ENCODE assay signal across 22 mouse cellular contexts in genomic region chr15:81239794-81240343, GRCm38 (mm10). TPM values are rescaled to one million over a fixed set of nuclear protein-coding genes. Genes with fewer than 3 reads are reported as not detected.
DNase-seq lines count a peak whose midpoint lies in the region; ATAC-seq lines count a peak whose summit lies in the region.
"Had no signal": no experiment of that assay in that cellular context is flagged by ENCODE, and none has a peak within 500 bp of the region (broad histone marks: within the 10 kb centered on the region; RNA-seq: fewer than 3 reads in every experiment).

No protein-coding gene starts in this region.

- H3K27me3 ChIP-seq in midbrain, embryonic 11.5 days (ENCODE audit: control insufficient read depth, insufficient read depth, low read length), result no peaks in the 10 kb centered on the region; the same call in 1 of the 2 replicates
- peaks cover 36% of the 10 kb centered on the region for H3K27me3 ChIP-seq in midbrain, embryonic 10.5 days (ENCODE audit: low read depth, poor library complexity, severe bottlenecking)
- no peaks in the 10 kb centered on the region for H3K27me3 ChIP-seq in forebrain, embryonic 16.5 days (replicated peaks; ENCODE audit: control insufficient read depth, insufficient read depth, low read length)

- H3K9me3 ChIP-seq in midbrain, embryonic 11.5 days (ENCODE audit: control insufficient read depth, low read length), result no peaks in the 10 kb centered on the region
- no peaks in the 10 kb centered on the region for H3K9me3 ChIP-seq in midbrain, embryonic 10.5 days (replicated peaks)
- H3K9me3 ChIP-seq in forebrain, embryonic 16.5 days (ENCODE audit: control insufficient read depth, low read length), result no peaks in the 10 kb centered on the region
- H3K9me3 ChIP-seq: embryonic facial prominence, embryonic 15.5 days; midbrain, embryonic 12.5 days had no signal

- H3K27ac ChIP-seq in midbrain, embryonic 11.5 days (ENCODE audit: low read depth, low read length), result no peak overlapping the region
- H3K27ac ChIP-seq in midbrain, embryonic 10.5 days (replicated peaks), result no peak overlapping the region
- no peak overlapping the region for H3K27ac ChIP-seq in forebrain, embryonic 16.5 days (ENCODE audit: low read length)
- H3K27ac ChIP-seq: embryonic facial prominence, embryonic 15.5 days; heart, embryonic 10.5 days; hindbrain, embryonic 14.5 days; kidney, postnatal 0 days; limb, embryonic 12.5 days; midbrain, embryonic 12.5 days had no signal

- H3K4me2 ChIP-seq in midbrain, embryonic 11.5 days, result no peak overlapping the region
- no peak overlapping the region for H3K4me2 ChIP-seq in forebrain, embryonic 16.5 days (ENCODE audit: low read length)
- H3K4me2 ChIP-seq: embryonic facial prominence, embryonic 15.5 days; hindbrain, embryonic 14.5 days; limb, embryonic 12.5 days; liver, embryonic 11.5 days; midbrain, embryonic 12.5 days had no signal

- H3K9ac ChIP-seq in midbrain, embryonic 11.5 days (ENCODE audit: low read length), result no peak overlapping the region
- H3K9ac ChIP-seq in forebrain, embryonic 16.5 days (replicated peaks; ENCODE audit: low read depth, low read length), result no peak overlapping the region
- H3K9ac ChIP-seq: embryonic facial prominence, embryonic 15.5 days; hindbrain, embryonic 14.5 days; limb, embryonic 12.5 days; liver, postnatal 0 days; midbrain, embryonic 12.5 days had no signal

- 77% methylated on average over 13 of the region's 13 CpGs for WGBS in midbrain, embryonic 11.5 days
- WGBS in midbrain, embryonic 10.5 days, result 83% methylated on average over 13 of the region's 13 CpGs
- WGBS in forebrain, embryonic 16.5 days, result 59% methylated on average over 13 of the region's 13 CpGs

- H3K4me1 ChIP-seq in midbrain, embryonic 11.5 days (ENCODE audit: control insufficient read depth, insufficient read depth, low read length), result peaks cover 12% of the 10 kb centered on the region; the same call in 1 of the 2 replicates
- H3K4me1 ChIP-seq in midbrain, embryonic 10.5 days, result peaks cover 31% of the 10 kb centered on the region
- H3K4me1 ChIP-seq in forebrain, embryonic 16.5 days (replicated peaks; ENCODE audit: control insufficient read depth, insufficient read depth, low read length), result peaks cover 13% of the 10 kb centered on the region

- no peak for ATAC-seq in midbrain, embryonic 11.5 days (ENCODE audit: low FRiP score)
- ATAC-seq in forebrain, embryonic 16.5 days, result no peak
- ATAC-seq: forebrain, embryonic 14.5 days; liver, postnatal 0 days had no signal

- H3K36me3 ChIP-seq in midbrain, embryonic 11.5 days (ENCODE audit: control insufficient read depth, insufficient read depth, low read length), result no peaks in the 10 kb centered on the region
- H3K36me3 ChIP-seq in midbrain, embryonic 10.5 days, result no peaks in the 10 kb centered on the region
- no peaks in the 10 kb centered on the region for H3K36me3 ChIP-seq in forebrain, embryonic 16.5 days (ENCODE audit: control insufficient read depth, insufficient read depth)
- H3K36me3 ChIP-seq: embryonic facial prominence, embryonic 15.5 days; limb, embryonic 12.5 days; midbrain, embryonic 12.5 days had no signal

- H3K4me3 ChIP-seq in midbrain, embryonic 11.5 days (ENCODE audit: low read depth, low read length), result no peak overlapping the region
- H3K4me3 ChIP-seq in midbrain, embryonic 10.5 days, result no peak overlapping the region
- no peak overlapping the region for H3K4me3 ChIP-seq in forebrain, embryonic 16.5 days (replicated peaks; ENCODE audit: low read length)
- H3K4me3 ChIP-seq: embryonic facial prominence, embryonic 15.5 days; heart, embryonic 10.5 days; limb, embryonic 12.5 days; midbrain, embryonic 12.5 days had no signal

- peak; percentile 79 for DNase-seq in adrenal gland, adult 2 months
- no peak for DNase-seq in adrenal gland, postnatal 4 days (ENCODE audit: low spot score in 2 of 2)
- peak; percentile 45 for DNase-seq in midbrain, embryonic 11.5 days (ENCODE audit: low spot score, missing footprints)
- DNase-seq in midbrain, embryonic 10.5 days (ENCODE audit: low spot score), result no peak
- peak; percentile 68 for DNase-seq in brain, adult 2 months (ENCODE audit: low read depth, low spot score)
- no peak for DNase-seq in embryo, embryonic 10.5 days (ENCODE audit: low spot score)
- DNase-seq: cerebellum, adult 9-10 months had no signal

RNA-seq across cellular contexts. Expression of gene Mchr1, which starts 4.6 kb away (rescaled TPM):
- total RNA-seq in adrenal gland, adult 2 months (2021), result under 1 TPM; 0.17 to 0.55 TPM
- polyA plus RNA-seq in adrenal gland, adult 2 months (2012; rRNA removed), result 0.45 and 0.86 TPM in 2 replicates
- 1 to 10 TPM in 1 of 2 experiments, under 1 TPM in 1; 0.99 to 1.0 TPM for total RNA-seq in adrenal gland, postnatal 4 days (2021)
- 0.44 and 0.74 TPM in 2 replicates for polyA plus RNA-seq in midbrain, embryonic 11.5 days (2014; fragmentation: Nextera tagmentation; extraction: Ambion mirVana)
- 0.43 and 1.0 TPM in 2 replicates for polyA plus RNA-seq in midbrain, embryonic 10.5 days (2016; fragmentation: Nextera tagmentation; extraction: Ambion mirVana)
- 1.2 and 2.3 TPM in 2 replicates for polyA plus RNA-seq in forebrain, embryonic 16.5 days (2015; fragmentation: Nextera tagmentation; extraction: Ambion mirVana)
- total RNA-seq: granulocyte monocyte progenitor cell, adult 5-6 weeks; heart, postnatal 4 days; MEL had no signal
- polyA plus RNA-seq: inflammation-experienced regulatory T-cells, adult 6 months; spleen, adult 2 months had no signal

RNA-seq across cellular contexts. Expression of gene Mrtfa, which starts 49.3 kb away (rescaled TPM):
- 10 to 100 TPM; 27.3 to 30.0 TPM for total RNA-seq in adrenal gland, adult 2 months (2021)
- 33.0 and 39.6 TPM in 2 replicates for polyA plus RNA-seq in adrenal gland, adult 2 months (2012; rRNA removed)
- 10 to 100 TPM; 33.0 to 39.1 TPM for total RNA-seq in adrenal gland, postnatal 4 days (2021)
- 20.7 and 21.8 TPM in 2 replicates for polyA plus RNA-seq in midbrain, embryonic 11.5 days (2014; fragmentation: Nextera tagmentation; extraction: Ambion mirVana)
- polyA plus RNA-seq in midbrain, embryonic 10.5 days (2016; fragmentation: Nextera tagmentation; extraction: Ambion mirVana), result 20.5 and 23.0 TPM in 2 replicates
- 22.0 and 28.3 TPM in 2 replicates for polyA plus RNA-seq in forebrain, embryonic 16.5 days (2015; fragmentation: Nextera tagmentation; extraction: Ambion mirVana)

Comparison
In these comparisons a context has a peak if more than half of its experiments do, and no peak if none do; other contexts are left out.
1. DNase-seq: peak in adrenal gland, adult 2 months (single experiment), midbrain, embryonic 11.5 days (single experiment) and brain, adult 2 months (single experiment); none in adrenal gland, postnatal 4 days (0 of 2), midbrain, embryonic 10.5 days (single experiment) and embryo, embryonic 10.5 days (single experiment).